Mouse (Mus musculus): Measurements from ENCODE around the gene Pus7l.
A peak's percentile ranks its signal among the peaks of the same experiment; 100 is the strongest.
"Not testable (repeated sequence)": the region's sequence is repeated elsewhere in the genome, so short reads cannot be mapped to it uniquely, and the experiment has no call there.

The Pus7l gene

GRCm38 (mm10) chr15:94542567-94543408 is 559 bp downstream of the Pus7l start:
- no peak for DNase-seq (ENCODE audit: low read depth, low spot score)

DNA sequence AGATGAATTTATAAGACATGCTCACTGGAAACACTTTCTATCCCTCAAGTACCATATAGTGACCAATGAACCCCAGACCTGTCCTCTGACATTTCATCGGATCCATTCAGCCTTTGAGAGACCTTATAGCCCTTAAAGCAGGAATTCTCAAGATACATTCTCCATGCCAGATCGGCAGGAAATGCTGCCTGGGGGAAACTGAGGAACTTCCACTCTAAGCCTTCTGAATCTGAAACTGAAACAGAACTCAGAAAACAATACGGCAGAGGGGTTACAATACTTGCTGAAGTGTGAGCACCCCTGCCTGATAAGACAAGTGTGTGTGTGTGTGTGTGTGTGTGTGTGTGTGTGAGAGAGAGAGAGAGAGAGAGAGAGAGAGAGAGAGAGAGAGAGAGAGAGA is 4.1 kb downstream of the Pus7l start:
- DNase-seq (ENCODE audit: low read depth, low spot score): no peak

DNA sequence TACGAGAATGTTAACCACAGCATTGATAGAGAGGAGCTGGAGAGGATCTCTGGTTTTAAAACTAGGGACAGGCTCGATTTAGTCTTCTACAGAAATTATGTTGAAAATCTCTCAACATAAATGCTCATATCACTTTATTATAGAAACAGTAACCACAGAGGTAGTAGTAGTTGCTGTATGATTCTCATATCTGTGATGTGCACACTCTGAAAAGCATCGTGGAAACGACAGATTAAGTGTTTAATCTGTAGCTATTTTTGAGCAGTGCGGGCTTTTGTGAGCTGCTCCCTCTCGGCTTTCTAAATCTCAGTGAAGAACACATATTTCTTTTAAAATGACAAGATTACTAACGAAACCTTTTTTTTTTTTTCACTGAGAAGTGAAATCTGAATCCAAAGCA is 7.8 kb downstream of the Pus7l start:
- no peak for DNase-seq (ENCODE audit: low read depth, low spot score)

DNA sequence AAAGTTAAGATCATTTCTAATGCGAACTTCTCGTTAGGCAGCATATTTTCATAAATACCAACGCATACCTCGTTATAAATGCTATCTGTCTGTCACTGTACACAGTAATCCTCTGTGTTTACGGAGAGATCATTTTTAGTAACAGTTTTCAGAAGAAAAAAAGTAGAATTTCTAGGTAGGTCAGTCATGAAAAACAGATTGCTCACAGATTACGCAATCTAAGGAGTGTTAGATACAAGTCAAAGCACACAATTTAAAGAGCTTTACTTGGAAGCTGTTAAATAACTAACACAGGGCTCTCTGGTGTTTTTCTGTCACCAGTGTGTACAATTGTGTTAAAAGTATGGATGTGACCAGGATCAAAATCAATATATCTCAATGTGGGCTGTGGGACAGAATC is 10.4 kb downstream of the Pus7l start:
- DNase-seq (ENCODE audit: low read depth, low spot score): no peak

- DNase-seq (ENCODE audit: low read depth, low spot score): no peak
Measured at GRCm38 (mm10) chr15:94532306-94532705, 11.0 kb downstream of the Pus7l start.

GRCm38 (mm10) chr15:94530519-94530918 is 12.8 kb downstream of the Pus7l start:
- no peak for DNase-seq (ENCODE audit: low read depth, low spot score)

- no peak for DNase-seq (ENCODE audit: low read depth, low spot score)
Measured at GRCm38 (mm10) chr15:94524956-94525355, 18.4 kb downstream of the Pus7l start.

- DNase-seq (ENCODE audit: low read depth, low spot score): no peak
Measured at GRCm38 (mm10) chr15:94523251-94523650, 20.1 kb downstream of the Pus7l start.

- no peak for DNase-seq (ENCODE audit: low read depth, low spot score)
Measured at GRCm38 (mm10) chr15:94520959-94521358, 22.4 kb downstream of the Pus7l start.

DNA sequence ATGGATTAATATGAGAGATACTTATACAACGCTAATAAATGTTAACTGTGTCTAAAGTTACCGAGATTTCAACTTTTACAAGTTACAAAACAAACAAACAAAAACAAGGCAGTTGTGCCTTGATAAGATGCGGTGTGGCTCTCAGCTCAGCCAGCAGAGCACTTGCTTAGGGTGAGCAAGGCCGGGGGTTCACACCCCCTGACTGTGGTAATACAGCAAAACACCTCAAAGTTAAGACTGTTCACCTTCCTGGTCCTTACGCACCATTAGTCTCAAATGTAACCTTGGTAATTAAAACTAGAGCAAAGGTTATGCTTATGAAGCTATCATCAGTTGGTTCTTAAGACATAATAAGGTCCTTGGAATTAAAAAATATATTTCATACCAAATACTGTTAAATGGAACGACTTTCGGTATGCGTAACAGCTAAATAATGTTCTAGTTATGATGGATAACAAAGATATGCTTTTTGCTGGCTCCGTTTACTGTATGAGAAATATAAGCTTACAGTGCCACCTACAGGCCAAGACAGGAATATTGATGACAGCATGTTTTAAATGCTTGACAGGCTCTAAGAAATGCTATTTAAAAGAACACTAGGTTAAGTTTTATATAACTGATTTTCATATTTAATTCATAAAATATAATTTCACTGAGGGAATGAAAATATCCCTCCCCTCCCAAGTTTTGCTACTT is 23.0 kb downstream of the Pus7l start:
- DNase-seq (ENCODE audit: low read depth, low spot score): peak; percentile 67

DNA sequence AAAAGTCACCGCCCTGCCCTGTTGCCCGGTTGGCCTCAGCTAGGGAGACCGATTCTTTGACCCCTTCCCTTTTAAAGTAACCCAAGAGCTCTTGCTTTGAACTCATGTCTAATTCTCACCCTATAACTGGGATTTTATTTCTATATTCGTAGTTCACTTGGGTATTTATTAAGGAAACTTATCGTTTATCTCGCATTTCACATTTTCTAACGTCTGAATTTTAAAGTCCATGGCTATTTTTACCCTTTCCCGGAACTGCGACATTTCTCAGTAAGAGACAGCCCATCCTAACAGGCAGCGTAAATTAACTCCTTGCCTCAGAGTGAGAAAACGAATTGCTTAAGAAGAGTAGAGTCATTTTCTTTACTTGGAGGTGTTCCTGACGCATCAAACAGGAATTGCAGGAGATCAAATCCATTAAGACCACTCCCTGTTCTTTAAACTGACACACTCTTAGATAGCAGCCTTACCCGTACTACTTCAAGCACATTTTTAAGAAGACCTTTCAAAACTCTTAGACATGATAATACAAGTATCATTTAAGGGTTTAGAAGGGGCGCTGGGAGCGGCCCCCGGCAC is 25.3 kb downstream of the Pus7l start:
- DNase-seq (ENCODE audit: low read depth, low spot score): no peak

DNA sequence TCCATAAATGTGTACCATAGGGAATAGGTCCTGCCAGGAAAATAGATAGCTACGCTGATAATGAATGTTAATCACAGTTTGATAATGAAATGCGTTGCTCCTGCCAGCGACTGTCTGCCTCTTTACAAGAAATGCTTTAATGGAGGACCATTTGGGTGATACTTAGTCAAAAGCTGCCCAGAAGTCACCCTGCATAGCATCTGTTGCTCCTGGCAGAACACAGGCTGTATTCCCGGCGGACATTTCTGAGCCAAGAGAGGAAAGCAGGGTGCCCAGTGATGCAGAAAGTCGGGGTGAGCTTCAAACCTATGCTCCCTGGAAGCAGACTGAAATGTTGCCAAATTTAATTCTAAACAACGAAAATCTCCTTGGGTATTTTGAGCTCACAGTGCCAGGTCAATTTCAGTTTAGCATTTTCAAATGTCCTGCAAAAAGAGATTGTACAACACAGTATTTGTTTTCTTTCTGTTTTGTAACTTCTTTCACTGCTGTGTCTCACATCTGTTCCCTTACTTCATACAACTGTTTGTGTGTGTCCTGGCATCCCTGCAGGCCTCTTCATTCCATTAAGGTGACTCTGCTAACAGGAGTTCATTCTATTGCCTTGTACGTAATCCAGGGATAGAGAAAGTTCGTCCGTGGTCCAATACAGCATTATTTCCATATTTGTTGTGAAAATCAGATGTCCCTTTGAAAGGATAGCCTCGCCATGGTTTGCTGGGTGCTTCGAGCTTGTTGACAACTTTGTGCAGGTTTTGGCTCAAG is 39.7 kb downstream of the Pus7l start:
- no peak for DNase-seq (ENCODE audit: low read depth, low spot score)

- no peak for DNase-seq (ENCODE audit: low read depth, low spot score)
Measured at GRCm38 (mm10) chr15:94499260-94499659, 44.1 kb downstream of the Pus7l start.

- no peak for DNase-seq (ENCODE audit: low read depth, low spot score)
Measured at GRCm38 (mm10) chr15:94495936-94496335, 47.4 kb downstream of the Pus7l start.

DNA sequence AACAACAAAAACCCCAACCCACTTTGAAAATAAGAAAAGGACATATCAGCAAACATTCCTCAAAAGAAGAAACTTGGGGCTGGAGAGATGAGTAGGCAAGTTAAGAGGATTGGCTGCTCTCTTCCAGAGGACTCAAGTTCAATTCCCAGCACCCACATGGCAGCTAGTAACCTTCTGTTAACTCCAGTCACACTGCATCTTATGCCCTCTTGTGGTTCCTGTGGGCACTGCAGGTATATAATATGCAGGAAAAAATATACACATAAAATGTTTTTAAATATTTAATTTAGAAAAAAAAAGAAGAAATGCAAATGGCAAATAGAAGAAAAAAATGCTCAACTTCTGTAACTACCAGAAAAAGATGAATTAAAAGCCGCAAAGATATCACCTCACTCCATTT is 48.9 kb downstream of the Pus7l start:
- no peak for DNase-seq (ENCODE audit: low read depth, low spot score)

- no peak for DNase-seq (ENCODE audit: low read depth, low spot score)
Measured at GRCm38 (mm10) chr15:94489433-94489832, 53.9 kb downstream of the Pus7l start.

- DNase-seq (ENCODE audit: low read depth, low spot score): not testable (repeated sequence)
Measured at GRCm38 (mm10) chr15:94488028-94488427, 55.3 kb downstream of the Pus7l start.

- DNase-seq (ENCODE audit: low read depth, low spot score): no peak
Measured at GRCm38 (mm10) chr15:94482555-94482954, 60.8 kb downstream of the Pus7l start.

DNA sequence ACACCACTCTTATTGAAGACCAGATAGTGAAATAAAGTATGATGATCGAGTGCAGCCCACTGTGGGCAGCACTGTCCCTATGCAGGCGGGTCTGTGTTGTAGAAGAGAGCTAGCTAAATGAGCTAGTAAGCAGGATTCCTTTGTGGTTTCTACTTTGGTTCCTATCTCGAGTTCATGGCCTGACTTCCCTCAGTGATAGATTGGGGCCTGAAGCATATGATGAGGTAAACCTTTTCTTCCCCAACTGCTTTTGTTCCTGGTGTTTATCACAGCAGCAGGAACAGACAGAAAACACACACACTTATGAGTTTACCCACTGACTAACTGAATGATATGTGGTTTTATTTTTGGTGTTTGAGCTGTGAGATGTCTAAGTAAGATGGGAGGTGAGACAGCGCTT is 62.6 kb downstream of the Pus7l start:
- no peak for DNase-seq (ENCODE audit: low read depth, low spot score)

- DNase-seq (ENCODE audit: low read depth, low spot score): no peak
Measured at GRCm38 (mm10) chr15:94480248-94480647, 63.1 kb downstream of the Pus7l start.

GRCm38 (mm10) chr15:94479513-94480136 is 63.7 kb downstream of the Pus7l start:
- DNase-seq (ENCODE audit: low read depth, low spot score): no peak

Data from embryo, embryonic 11.5 days (tissue).